Mouse (Mus musculus) limb, embryonic 15.5 days (tissue): ENCODE measurements around the gene Tagln. TPM values are rescaled to one million over a fixed set of nuclear protein-coding genes. Genes with fewer than 3 reads are reported as not detected.
A peak's percentile ranks its signal among the peaks of the same experiment; 100 is the strongest.

Experiments
- ATAC-seq: fragments of 200-750 bp; cut with Nextera tagmentation; 2 replicates; pipeline ENCODE4 v1.8.0; 2017; ENCODE audit warnings: low read depth, moderate TSS enrichment; ENCODE audit not compliant: insufficient number of reproducible peaks, low FRiP score, low TSS enrichment
- H3K27ac ChIP-seq: fragments of 300-500 bp; sonication (generic); 2 replicates; pipeline ENCODE4 v1.5.1; 2015; ENCODE audit warnings: moderate library complexity, mild to moderate bottlenecking, inconsistent platforms
- H3K27me3 ChIP-seq: fragments of 300-500 bp; sonication (generic); 2 replicates; pipeline ENCODE4 v1.6.1; 2015; ENCODE audit warnings: inconsistent platforms
- H3K36me3 ChIP-seq: fragments of 300-500 bp; sonication (generic); 2 replicates; pipeline ENCODE4 v1.6.1; 2015; ENCODE audit warnings: inconsistent platforms
- H3K4me1 ChIP-seq: fragments of 300-500 bp; sonication (generic); 2 replicates; pipeline ENCODE4 v1.6.1; 2015; ENCODE audit warnings: inconsistent platforms
- H3K4me2 ChIP-seq: fragments of 300-500 bp; sonication (generic); 2 replicates; pipeline ENCODE4 v1.6.1; 2015; ENCODE audit warnings: mild to moderate bottlenecking, inconsistent platforms
- H3K4me3 ChIP-seq: fragments of 300-500 bp; sonication (generic); 2 replicates; pipeline ENCODE4 v1.5.1; 2015; ENCODE audit warnings: mild to moderate bottlenecking, inconsistent platforms
- H3K9ac ChIP-seq: fragments of 300-500 bp; sonication (generic); 2 replicates; pipeline ENCODE4 v1.6.1; 2015; ENCODE audit warnings: inconsistent platforms
- H3K9me3 ChIP-seq: fragments of 300-500 bp; sonication (generic); 2 replicates; pipeline ENCODE4 v1.6.1; 2016; ENCODE audit warnings: inconsistent platforms
- WGBS: fragments of 180-500 bp; shearing (Covaris S2); methylation state at CpG from one replicate; pipeline ENCODE4 v1.1.7; 2015; 5-methylcytosine and 5-hydroxymethylcytosine counted together
- polyA plus RNA-seq: library from polyadenylated mRNA; unstranded; fragments of >200 nt; fragmentation: Nextera tagmentation; extraction: Ambion mirVana; gene quantifications from 2 replicates; pipeline ENCODE4 v1.2.1, GENCODE M21; 2015

Tagln gene
- 26.6 and 33.1 TPM in 2 replicates for polyA plus RNA-seq

GRCm38 (mm10) chr9:45935628-45936210 lies at the start of gene Tagln:
Gene Tagln (minus strand): TSS chr9:45936058.
- Histone ChIP-seq H3K27me3 (no peaks in the 10 kb centered on the region), H3K27ac (peak within 1 kb of the TSS; percentile 51), H3K4me3 (peak within 1 kb of the TSS; percentile 28), H3K4me2 (peak within 1 kb of the TSS; percentile 52), H3K9ac (0 out of 2 replicates have a peak within 1 kb of the TSS, but pooled peaks have one; percentile 5), H3K4me1 (peaks cover 18% of the 10 kb centered on the region), H3K9me3 (no peaks in the 10 kb centered on the region), H3K36me3 (peaks cover 30% of the 10 kb centered on the region)
- 5% methylated on average over 21 of the region's 21 CpGs for WGBS
- ATAC-seq: peak; percentile 45; the same call in 1 of the 2 replicates

- peak overlapping the region; percentile 97 for H3K9ac ChIP-seq
- peaks cover 29% of the 10 kb centered on the region for H3K4me1 ChIP-seq
- H3K27ac ChIP-seq: peak overlapping the region; percentile 96
- H3K36me3 ChIP-seq: no peaks in the 10 kb centered on the region
- peak; percentile 56; the same call in 1 of the 2 replicates for ATAC-seq
- peak overlapping the region; percentile 94 for H3K4me3 ChIP-seq
- under 1% methylated on average over 4 of the region's 4 CpGs for WGBS
- no peaks in the 10 kb centered on the region for H3K27me3 ChIP-seq
- no peaks in the 10 kb centered on the region for H3K9me3 ChIP-seq
- peak overlapping the region; percentile 76 for H3K4me2 ChIP-seq
Measured at GRCm38 (mm10) chr9:45985229-45985567, 49.3 kb upstream of the Tagln start.

- H3K27me3 ChIP-seq: no peaks in the 10 kb centered on the region
- peak overlapping the region; percentile 96 for H3K27ac ChIP-seq
- H3K36me3 ChIP-seq: no peaks in the 10 kb centered on the region
- H3K4me1 ChIP-seq: peaks cover 29% of the 10 kb centered on the region
- under 1% methylated on average over 52 of the region's 76 CpGs for WGBS
- ATAC-seq: peak; percentile 93
- no peaks in the 10 kb centered on the region for H3K9me3 ChIP-seq
- peak overlapping the region; percentile 97 for H3K9ac ChIP-seq
- H3K4me2 ChIP-seq: peak overlapping the region; percentile 76
- peak overlapping the region; percentile 94 for H3K4me3 ChIP-seq
Measured at GRCm38 (mm10) chr9:45984409-45985228, 48.8 kb upstream of the Tagln start.

GRCm38 (mm10) chr9:45983676-45984408 lies 48.0 kb upstream of the Tagln start:
- Histone ChIP-seq H3K4me2 (peak overlapping the region; percentile 76), H3K27me3 (no peaks in the 10 kb centered on the region), H3K27ac (peak overlapping the region; percentile 96), H3K4me3 (peak overlapping the region; percentile 94), H3K9me3 (no peaks in the 10 kb centered on the region), H3K4me1 (peaks cover 29% of the 10 kb centered on the region), H3K36me3 (no peaks in the 10 kb centered on the region), H3K9ac (peak overlapping the region; percentile 97)
- no peak for ATAC-seq
- WGBS: under 1% methylated on average over 23 of the region's 23 CpGs

GRCm38 (mm10) chr9:45981331-45981730 lies 45.5 kb upstream of the Tagln start:
- no peaks in the 10 kb centered on the region for H3K9me3 ChIP-seq
- no peak overlapping the region for H3K4me3 ChIP-seq
- no peak overlapping the region for H3K4me2 ChIP-seq
- H3K9ac ChIP-seq: no peak overlapping the region
- ATAC-seq: no peak
- no peaks in the 10 kb centered on the region for H3K27me3 ChIP-seq
- H3K36me3 ChIP-seq: no peaks in the 10 kb centered on the region
- H3K4me1 ChIP-seq: peaks cover 29% of the 10 kb centered on the region
- no peak overlapping the region for H3K27ac ChIP-seq

GRCm38 (mm10) chr9:45980611-45981010 lies 44.8 kb upstream of the Tagln start:
- Histone ChIP-seq H3K4me1 (peaks cover 29% of the 10 kb centered on the region), H3K36me3 (0 out of 2 replicates have a peak, but pooled peaks cover 4% of the 10 kb centered on the region)

GRCm38 (mm10) chr9:45979778-45980177 lies 43.9 kb upstream of the Tagln start:
- no peak overlapping the region for H3K27ac ChIP-seq
- no peak for ATAC-seq
- H3K4me1 ChIP-seq: peaks cover 29% of the 10 kb centered on the region
- H3K27me3 ChIP-seq: no peaks in the 10 kb centered on the region
- no peak overlapping the region for H3K4me3 ChIP-seq
- no peaks in the 10 kb centered on the region for H3K9me3 ChIP-seq
- no peak overlapping the region for H3K9ac ChIP-seq
- H3K36me3 ChIP-seq: peaks cover 10% of the 10 kb centered on the region
- no peak overlapping the region for H3K4me2 ChIP-seq
- WGBS: 88% methylated on average over 2 of the region's 2 CpGs

More at GRCm38 (mm10) chr9:45980611-45981010, 44.8 kb upstream of the Tagln start:
- no peak overlapping the region for H3K4me2 ChIP-seq
- no peak overlapping the region for H3K27ac ChIP-seq
- H3K9ac ChIP-seq: no peak overlapping the region
- WGBS: 88% methylated on average over 1 of the region's 1 CpGs
- no peaks in the 10 kb centered on the region for H3K27me3 ChIP-seq
- no peaks in the 10 kb centered on the region for H3K9me3 ChIP-seq
- no peak overlapping the region for H3K4me3 ChIP-seq
- no peak for ATAC-seq

- no peak for ATAC-seq
- Histone ChIP-seq H3K27me3 (no peaks in the 10 kb centered on the region), H3K9me3 (no peaks in the 10 kb centered on the region), H3K27ac (no peak overlapping the region), H3K4me3 (no peak overlapping the region), H3K9ac (no peak overlapping the region), H3K4me1 (peaks cover 10% of the 10 kb centered on the region), H3K4me2 (no peak overlapping the region), H3K36me3 (peaks cover 35% of the 10 kb centered on the region)
- 75% methylated on average over 2 of the region's 2 CpGs for WGBS
Measured at GRCm38 (mm10) chr9:45976884-45977283, 41.0 kb upstream of the Tagln start.

GRCm38 (mm10) chr9:45963577-45963976 lies 27.7 kb upstream of the Tagln start:
- Histone ChIP-seq H3K4me3 (no peak overlapping the region), H3K4me2 (no peak overlapping the region), H3K36me3 (peaks cover 64% of the 10 kb centered on the region), H3K27me3 (no peaks in the 10 kb centered on the region), H3K9ac (no peak overlapping the region), H3K4me1 (peaks cover 2% of the 10 kb centered on the region; the same call in 1 of the 2 replicates), H3K9me3 (no peaks in the 10 kb centered on the region), H3K27ac (no peak overlapping the region)
- no peak for ATAC-seq
- 92% methylated on average over 6 of the region's 6 CpGs for WGBS

GRCm38 (mm10) chr9:45961855-45962254 lies 26.0 kb upstream of the Tagln start:
- 79% methylated on average over 2 of the region's 2 CpGs for WGBS
- Histone ChIP-seq H3K9ac (no peak overlapping the region), H3K36me3 (peaks cover 52% of the 10 kb centered on the region), H3K27me3 (no peaks in the 10 kb centered on the region), H3K4me3 (no peak overlapping the region), H3K4me1 (peaks cover 5% of the 10 kb centered on the region; the same call in 1 of the 2 replicates), H3K4me2 (no peak overlapping the region), H3K27ac (peak overlapping the region; percentile 35; the same call in 1 of the 2 replicates), H3K9me3 (no peaks in the 10 kb centered on the region)
- ATAC-seq: no peak

- no peak for ATAC-seq
- peaks cover 37% of the 10 kb centered on the region for H3K36me3 ChIP-seq
- H3K9me3 ChIP-seq: no peaks in the 10 kb centered on the region
- no peak overlapping the region for H3K9ac ChIP-seq
- H3K27me3 ChIP-seq: no peaks in the 10 kb centered on the region
- WGBS: 82% methylated on average over 7 of the region's 7 CpGs
- 0 out of 2 replicates have a peak overlapping the region, but pooled peaks have one; percentile 0 for H3K27ac ChIP-seq
- H3K4me2 ChIP-seq: no peak overlapping the region
- H3K4me3 ChIP-seq: no peak overlapping the region
- H3K4me1 ChIP-seq: peaks cover 16% of the 10 kb centered on the region
Measured at GRCm38 (mm10) chr9:45959661-45960060, 23.8 kb upstream of the Tagln start.
